Mouse (Mus musculus) embryonic facial prominence, embryonic 12.5 days (tissue): ENCODE results near the gene BC028528. TPM values are rescaled to one million over a fixed set of nuclear protein-coding genes. Genes with fewer than 3 reads are reported as not detected.
A peak's percentile ranks its signal among the peaks of the same experiment; 100 is the strongest.

Experiments used
- ATAC-seq: fragments of 200-750 bp; cut with Nextera tagmentation; 2 replicates; pipeline ENCODE4 v1.8.0; 2017; ENCODE audit not compliant: insufficient number of reproducible peaks, insufficient read depth, low FRiP score, low TSS enrichment
- H3K27ac ChIP-seq: fragments of 300-500 bp; sonication (generic); 2 replicates; pipeline ENCODE4 v1.5.1; 2016; ENCODE audit warnings: mild to moderate bottlenecking
- H3K27me3 ChIP-seq: fragments of 300-500 bp; sonication (generic); 2 replicates; pipeline ENCODE4 v1.6.1; 2016; ENCODE audit warnings: mild to moderate bottlenecking, moderate library complexity
- H3K36me3 ChIP-seq: fragments of 300-500 bp; sonication (generic); 2 replicates; pipeline ENCODE4 v1.6.1; 2016; ENCODE audit warnings: mild to moderate bottlenecking
- H3K4me1 ChIP-seq: fragments of 300-500 bp; sonication (generic); 2 replicates; pipeline ENCODE4 v1.6.1; 2016
- H3K4me2 ChIP-seq: fragments of 300-500 bp; sonication (generic); replicated peaks from 2 replicates; pipeline ENCODE4 v1.6.1; 2016; ENCODE audit warnings: mild to moderate bottlenecking, moderate library complexity
- H3K4me3 ChIP-seq: fragments of 300-500 bp; sonication (generic); 2 replicates; pipeline ENCODE4 v1.5.1; 2016; ENCODE audit warnings: mild to moderate bottlenecking
- H3K9ac ChIP-seq: fragments of 300-500 bp; sonication (generic); 2 replicates; pipeline ENCODE4 v1.6.1; 2016; ENCODE audit warnings: mild to moderate bottlenecking, moderate library complexity
- H3K9me3 ChIP-seq: fragments of 300-500 bp; sonication (generic); 2 replicates; pipeline ENCODE4 v1.6.1; 2016; ENCODE audit warnings: mild to moderate bottlenecking, moderate library complexity
- WGBS: fragments of 180-500 bp; shearing (Covaris S2); methylation state at CpG from one replicate; pipeline ENCODE4 v1.1.7; 2016; 5-methylcytosine and 5-hydroxymethylcytosine counted together
- polyA plus RNA-seq: library from polyadenylated mRNA; unstranded; fragments of >200 nt; fragmentation: Nextera tagmentation; extraction: Ambion mirVana; gene quantifications from 2 replicates; pipeline ENCODE4 v1.2.1, GENCODE M21; 2016

BC028528 gene
- 14.3 and 14.4 TPM in 2 replicates for polyA plus RNA-seq

GRCm38 (mm10) chr3:95891211-95892065 is at the start of gene BC028528:
BC028528 (minus strand) TSS chr3:95892005.
- Histone ChIP-seq H3K9me3 (no peaks in the 10 kb centered on the region), H3K9ac (peak within 1 kb of the TSS; percentile 31), H3K27ac (peak within 1 kb of the TSS; percentile 69), H3K36me3 (peaks cover 6% of the 10 kb centered on the region; the same call in 1 of the 2 replicates), H3K4me3 (peak within 1 kb of the TSS; percentile 19), H3K27me3 (no peaks in the 10 kb centered on the region), H3K4me2 (peak within 1 kb of the TSS; percentile 36), H3K4me1 (peaks cover 25% of the 10 kb centered on the region)
- WGBS = 27% methylated on average over 12 of the region's 12 CpGs
- ATAC-seq = no peak

- 94% methylated on average over 15 of the region's 15 CpGs for WGBS
- no peak overlapping the region for H3K4me2 ChIP-seq
- H3K9me3 ChIP-seq = no peaks in the 10 kb centered on the region
- H3K27ac ChIP-seq = no peak overlapping the region
- H3K4me3 ChIP-seq = no peak overlapping the region
- H3K36me3 ChIP-seq = peaks cover 88% of the 10 kb centered on the region
- no peaks in the 10 kb centered on the region for H3K27me3 ChIP-seq
- no peak overlapping the region for H3K9ac ChIP-seq
- no peaks in the 10 kb centered on the region for H3K4me1 ChIP-seq
- no peak for ATAC-seq
These were observed 47.0 kb upstream of the BC028528 start for GRCm38 (mm10) chr3:95938835-95939234.

DNA sequence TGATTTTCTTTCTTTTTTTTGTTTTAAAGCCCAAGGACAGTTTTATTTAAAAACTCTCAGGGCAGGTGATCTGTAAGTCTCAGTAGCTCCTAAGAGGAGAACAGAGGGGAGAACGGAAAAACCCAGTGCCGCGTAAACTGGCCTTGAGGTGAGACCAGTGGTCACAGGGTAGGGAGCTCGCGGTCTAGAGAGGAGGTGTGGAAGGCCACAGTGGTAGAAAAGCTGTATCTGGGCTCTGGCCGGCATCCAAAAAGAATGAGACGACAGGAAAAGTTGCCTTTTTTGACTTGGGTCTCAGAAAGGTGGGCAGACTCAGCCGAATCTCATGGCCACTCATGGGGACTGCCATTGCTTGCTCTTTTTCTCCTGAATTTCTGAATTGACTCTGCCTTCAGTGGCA is 46.4 kb upstream of the BC028528 start:
- WGBS = 96% methylated on average over 8 of the region's 8 CpGs
- no peak overlapping the region for H3K4me3 ChIP-seq

GRCm38 (mm10) chr3:95934448-95934847 is 42.6 kb upstream of the BC028528 start:
- H3K4me2 ChIP-seq = no peak overlapping the region
- no peak overlapping the region for H3K9ac ChIP-seq
- peaks cover 54% of the 10 kb centered on the region for H3K36me3 ChIP-seq

More for the DNA sequence above, 46.4 kb upstream of the BC028528 start:
- no peak for ATAC-seq
- Histone ChIP-seq H3K27ac (no peak overlapping the region), H3K4me2 (no peak overlapping the region), H3K36me3 (peaks cover 92% of the 10 kb centered on the region), H3K9me3 (no peaks in the 10 kb centered on the region), H3K9ac (no peak overlapping the region), H3K4me1 (no peaks in the 10 kb centered on the region), H3K27me3 (no peaks in the 10 kb centered on the region)

DNA sequence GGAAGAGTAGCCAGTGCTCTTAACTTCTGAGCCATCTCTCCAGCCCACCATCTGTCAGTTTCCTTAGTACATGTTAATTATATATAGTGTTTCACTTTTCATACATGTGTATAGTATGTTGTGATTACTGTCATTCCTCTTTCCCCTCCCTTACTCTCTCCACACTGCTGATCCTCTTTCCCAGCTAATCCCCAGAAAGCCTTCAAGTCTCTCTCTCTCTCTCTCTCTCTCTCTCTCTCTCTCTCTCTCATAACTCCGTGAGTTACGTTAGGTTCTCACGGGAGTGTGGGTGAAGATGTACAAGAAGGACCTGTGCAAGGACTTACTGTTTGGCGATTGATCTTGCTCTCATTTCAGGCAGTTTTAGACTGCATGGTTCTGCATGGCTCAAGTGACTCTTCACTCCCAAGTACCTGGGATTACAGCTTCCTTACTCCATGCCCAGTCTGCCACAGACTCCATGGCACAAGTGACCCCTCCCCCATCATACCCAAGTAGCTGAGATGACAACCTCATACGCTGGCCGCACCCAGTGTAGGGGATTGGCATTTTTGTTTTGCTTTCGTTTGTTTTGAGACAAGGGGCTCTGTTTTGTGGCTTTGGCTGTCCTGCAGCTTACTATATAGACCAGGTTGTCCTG is 41.4 kb upstream of the BC028528 start:
- no peak overlapping the region for H3K4me2 ChIP-seq
- peaks cover 42% of the 10 kb centered on the region for H3K36me3 ChIP-seq
- H3K27ac ChIP-seq = no peak overlapping the region
- no peak overlapping the region for H3K9ac ChIP-seq
- ATAC-seq = no peak
- H3K4me1 ChIP-seq = 0 out of 2 replicates have a peak, but pooled peaks cover 4% of the 10 kb centered on the region
- H3K4me3 ChIP-seq = no peak overlapping the region
- no peaks in the 10 kb centered on the region for H3K9me3 ChIP-seq
- no peaks in the 10 kb centered on the region for H3K27me3 ChIP-seq
- 95% methylated on average over 7 of the region's 7 CpGs for WGBS

More at GRCm38 (mm10) chr3:95934448-95934847, 42.6 kb upstream of the BC028528 start:
- WGBS = 91% methylated on average over 1 of the region's 1 CpGs
- Histone ChIP-seq H3K27ac (no peak overlapping the region), H3K9me3 (no peaks in the 10 kb centered on the region), H3K27me3 (no peaks in the 10 kb centered on the region), H3K4me1 (0 out of 2 replicates have a peak, but pooled peaks cover 4% of the 10 kb centered on the region), H3K4me3 (no peak overlapping the region)
- ATAC-seq = no peak

DNA sequence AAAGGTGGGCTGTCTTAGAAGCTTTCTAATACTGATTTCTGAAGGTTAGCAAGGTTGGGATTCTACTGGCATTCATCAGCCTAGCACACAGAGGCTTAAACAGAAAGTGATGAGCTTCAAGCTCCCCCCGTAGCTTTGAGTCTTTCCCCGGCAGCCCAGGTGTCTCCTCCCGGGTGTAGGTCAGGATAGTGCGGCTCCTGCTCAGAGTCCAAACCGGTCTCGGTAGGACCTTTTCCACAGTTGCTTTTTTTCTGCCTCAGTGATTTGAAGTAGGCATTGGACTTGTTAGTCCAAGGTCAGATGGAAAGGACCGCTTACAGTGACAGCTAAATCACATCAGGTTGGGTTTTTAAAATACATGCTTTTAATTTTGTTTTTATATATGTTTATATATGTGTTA is 40.8 kb upstream of the BC028528 start:
- Histone ChIP-seq H3K27me3 (no peaks in the 10 kb centered on the region), H3K9me3 (no peaks in the 10 kb centered on the region), H3K4me2 (no peak overlapping the region), H3K4me1 (0 out of 2 replicates have a peak, but pooled peaks cover 4% of the 10 kb centered on the region), H3K9ac (no peak overlapping the region), H3K36me3 (peaks cover 36% of the 10 kb centered on the region), H3K27ac (no peak overlapping the region), H3K4me3 (no peak overlapping the region)
- no peak for ATAC-seq
- WGBS = 91% methylated on average over 7 of the region's 7 CpGs

GRCm38 (mm10) chr3:95932157-95932556 is 40.4 kb upstream of the BC028528 start:
- Histone ChIP-seq H3K4me2 (no peak overlapping the region), H3K27ac (no peak overlapping the region), H3K4me1 (0 out of 2 replicates have a peak, but pooled peaks cover 4% of the 10 kb centered on the region), H3K4me3 (no peak overlapping the region), H3K36me3 (peaks cover 32% of the 10 kb centered on the region), H3K27me3 (no peaks in the 10 kb centered on the region), H3K9me3 (no peaks in the 10 kb centered on the region), H3K9ac (no peak overlapping the region)
- ATAC-seq = no peak
- 59% methylated on average over 1 of the region's 1 CpGs for WGBS

GRCm38 (mm10) chr3:95931471-95931870 is 39.7 kb upstream of the BC028528 start:
- Histone ChIP-seq H3K27ac (no peak overlapping the region), H3K27me3 (no peaks in the 10 kb centered on the region), H3K9me3 (no peaks in the 10 kb centered on the region), H3K4me3 (no peak overlapping the region), H3K36me3 (peaks cover 26% of the 10 kb centered on the region), H3K4me2 (no peak overlapping the region), H3K9ac (no peak overlapping the region), H3K4me1 (0 out of 2 replicates have a peak, but pooled peaks cover 4% of the 10 kb centered on the region)
- no peak for ATAC-seq
- WGBS = 91% methylated on average over 1 of the region's 1 CpGs

GRCm38 (mm10) chr3:95930471-95930789 is 38.6 kb upstream of the BC028528 start:
- Histone ChIP-seq H3K9ac (peak overlapping the region; percentile 99), H3K4me1 (0 out of 2 replicates have a peak, but pooled peaks cover 4% of the 10 kb centered on the region), H3K36me3 (peaks cover 22% of the 10 kb centered on the region), H3K4me2 (peak overlapping the region; percentile 63), H3K9me3 (no peaks in the 10 kb centered on the region), H3K4me3 (peak overlapping the region; percentile 93), H3K27me3 (no peaks in the 10 kb centered on the region), H3K27ac (peak overlapping the region; percentile 93)
- ATAC-seq = no peak
- 6% methylated on average over 5 of the region's 5 CpGs for WGBS

GRCm38 (mm10) chr3:95929581-95930470 is 38.0 kb upstream of the BC028528 start:
- Histone ChIP-seq H3K9ac (peak overlapping the region; percentile 99), H3K36me3 (peaks cover 16% of the 10 kb centered on the region), H3K9me3 (no peaks in the 10 kb centered on the region), H3K4me2 (peak overlapping the region; percentile 63), H3K4me3 (peak overlapping the region; percentile 93), H3K27ac (peak overlapping the region; percentile 93), H3K4me1 (0 out of 2 replicates have a peak, but pooled peaks cover 4% of the 10 kb centered on the region), H3K27me3 (no peaks in the 10 kb centered on the region)
- ATAC-seq = peak; percentile 23; the same call in 1 of the 2 replicates
- WGBS = under 1% methylated on average over 103 of the region's 105 CpGs
